Mouse (Mus musculus): ENCODE results near the gene Btbd6. TPM values are rescaled to one million over a fixed set of nuclear protein-coding genes. Genes with fewer than 3 reads are reported as not detected.

Gene Btbd6
- polyA plus RNA-seq, 1 experiment from 2014 or later: 22.4 TPM

GRCm38 (mm10) chr12:112961872-112962271, 14.4 kb upstream of the Btbd6 start:
- Histone ChIP-seq H3K9me3 (no peaks in the 10 kb centered on the region), H3K27ac (no peak overlapping the region), H3K4me3 (no peak overlapping the region), H3K27me3 (ENCODE audit: poor library complexity, severe bottlenecking) (no peaks in the 10 kb centered on the region), H3K36me3 (replicated peaks) (peaks cover 95% of the 10 kb centered on the region), H3K4me1 (peaks cover 9% of the 10 kb centered on the region)
- DNase-seq (ENCODE audit: extremely low spot score, low spot score): no peak
- WGBS: 86% methylated on average over 5 of the region's 5 CpGs

- Histone ChIP-seq H3K27me3 (ENCODE audit: poor library complexity, severe bottlenecking) (no peaks in the 10 kb centered on the region), H3K36me3 (replicated peaks) (peaks cover 100% of the 10 kb centered on the region), H3K4me1 (no peaks in the 10 kb centered on the region), H3K4me3 (no peak overlapping the region), H3K9me3 (no peaks in the 10 kb centered on the region), H3K27ac (no peak overlapping the region)
- WGBS: 91% methylated on average over 13 of the region's 13 CpGs
- no peak for DNase-seq (ENCODE audit: extremely low spot score, low spot score)
Observed at GRCm38 (mm10) chr12:112965783-112966182, 10.5 kb upstream of the Btbd6 start.

DNA sequence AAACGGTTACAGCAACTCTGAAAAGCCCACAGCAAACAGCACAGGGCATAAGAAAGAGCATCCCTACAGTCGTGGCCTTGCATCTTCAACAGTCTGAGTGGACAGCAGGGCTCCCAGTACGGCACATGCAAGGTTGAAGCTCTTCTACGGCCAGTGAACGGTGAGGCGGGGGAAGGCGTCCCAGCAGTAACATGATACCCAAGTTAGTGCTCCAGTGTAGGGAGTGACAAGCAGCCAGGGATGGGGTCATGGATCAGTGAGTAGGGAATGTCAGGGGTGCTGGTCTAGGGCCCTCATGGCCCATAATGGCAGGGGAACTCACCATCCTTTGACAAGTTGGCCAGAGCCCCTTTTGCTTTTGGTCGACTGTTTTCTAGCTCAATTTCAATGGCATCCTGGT, 7.3 kb upstream of the Btbd6 start:
- Histone ChIP-seq H3K9me3 (no peaks in the 10 kb centered on the region), H3K4me1 (no peaks in the 10 kb centered on the region), H3K36me3 (replicated peaks) (peaks cover 100% of the 10 kb centered on the region), H3K27ac (no peak overlapping the region), H3K27me3 (ENCODE audit: poor library complexity, severe bottlenecking) (no peaks in the 10 kb centered on the region), H3K4me3 (no peak overlapping the region)
- no peak for DNase-seq (ENCODE audit: extremely low spot score, low spot score)
- WGBS: 80% methylated on average over 8 of the region's 8 CpGs

DNA sequence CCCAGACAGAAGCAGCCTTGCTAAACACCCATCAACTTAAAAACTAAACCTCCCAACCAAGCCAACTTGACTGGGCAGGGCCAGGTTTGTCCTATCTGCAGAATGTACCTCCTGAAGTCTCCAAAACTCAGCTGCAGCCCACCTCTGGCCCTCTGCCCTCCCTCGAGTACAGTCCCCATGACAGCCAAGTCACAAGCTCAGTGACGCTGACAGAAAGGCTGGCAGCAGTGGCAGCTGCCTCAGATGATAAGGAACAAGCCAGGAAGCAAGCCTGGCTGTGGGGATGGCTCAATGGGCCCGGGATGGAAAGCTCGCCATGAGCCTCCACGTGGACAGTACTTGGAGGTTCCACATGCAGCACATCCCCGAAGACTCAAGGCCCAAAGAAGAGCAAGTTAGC, 6.7 kb upstream of the Btbd6 start:
- DNase-seq (ENCODE audit: extremely low spot score, low spot score): no peak
- Histone ChIP-seq H3K27ac (no peak overlapping the region), H3K27me3 (ENCODE audit: poor library complexity, severe bottlenecking) (no peaks in the 10 kb centered on the region), H3K9me3 (no peaks in the 10 kb centered on the region), H3K4me3 (no peak overlapping the region), H3K36me3 (replicated peaks) (peaks cover 100% of the 10 kb centered on the region), H3K4me1 (no peaks in the 10 kb centered on the region)
- 89% methylated on average over 6 of the region's 6 CpGs for WGBS

DNA sequence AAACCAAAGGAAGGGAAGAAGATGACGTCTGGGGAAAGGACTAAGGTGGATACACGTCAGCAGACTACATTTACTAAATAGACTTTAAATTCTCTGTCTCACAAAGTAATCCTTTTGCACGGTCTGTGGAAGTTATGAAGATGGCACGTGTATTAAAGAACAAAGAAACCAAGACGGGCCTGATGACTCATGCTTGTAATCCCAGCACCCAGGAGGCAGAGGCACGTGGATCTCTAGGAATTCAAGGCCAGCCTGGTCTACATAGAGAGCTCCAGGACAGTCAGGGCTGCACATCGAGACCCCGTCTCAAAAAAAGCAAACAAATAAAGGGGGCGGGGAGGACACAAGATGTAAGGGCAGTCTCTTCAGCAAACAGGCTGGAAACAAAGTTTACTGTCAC, 1.5 kb upstream of the Btbd6 start:
- Histone ChIP-seq H3K27me3 (ENCODE audit: poor library complexity, severe bottlenecking) (no peaks in the 10 kb centered on the region), H3K9me3 (no peaks in the 10 kb centered on the region), H3K27ac (no peak overlapping the region), H3K36me3 (replicated peaks) (peaks cover 80% of the 10 kb centered on the region), H3K4me3 (no peak overlapping the region), H3K4me1 (peaks cover 21% of the 10 kb centered on the region)
- no peak for DNase-seq (ENCODE audit: extremely low spot score, low spot score)
- 91% methylated on average over 9 of the region's 9 CpGs for WGBS

DNA sequence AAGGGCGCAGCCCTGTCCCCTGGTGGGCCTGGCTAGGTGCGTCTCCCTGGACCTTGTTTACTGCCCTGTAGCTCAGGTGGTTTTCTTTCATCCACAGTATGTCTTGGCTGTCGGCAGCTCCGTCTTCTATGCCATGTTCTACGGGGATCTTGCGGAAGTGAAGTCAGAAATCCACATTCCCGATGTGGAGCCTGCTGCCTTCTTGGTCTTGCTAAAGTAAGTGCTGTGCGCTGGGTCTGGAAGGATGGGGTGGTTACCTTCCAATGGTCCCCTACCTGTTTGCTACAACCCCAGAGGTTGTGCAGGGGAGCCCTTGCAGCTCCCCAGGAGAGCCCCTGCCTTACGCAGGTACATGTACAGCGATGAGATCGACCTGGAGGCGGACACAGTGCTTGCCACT, 874 bp downstream of the Btbd6 start:
- DNase-seq (ENCODE audit: extremely low spot score, low spot score): no peak
- no peaks in the 10 kb centered on the region for H3K9me3 ChIP-seq
- H3K27me3 ChIP-seq (ENCODE audit: poor library complexity, severe bottlenecking): no peaks in the 10 kb centered on the region
- peak overlapping the region; percentile 92 for H3K27ac ChIP-seq
- H3K4me1 ChIP-seq: peaks cover 21% of the 10 kb centered on the region
- WGBS: 45% methylated on average over 12 of the region's 12 CpGs
- H3K4me3 ChIP-seq: peak overlapping the region; percentile 75
- peaks cover 80% of the 10 kb centered on the region for H3K36me3 ChIP-seq (replicated peaks)

DNA sequence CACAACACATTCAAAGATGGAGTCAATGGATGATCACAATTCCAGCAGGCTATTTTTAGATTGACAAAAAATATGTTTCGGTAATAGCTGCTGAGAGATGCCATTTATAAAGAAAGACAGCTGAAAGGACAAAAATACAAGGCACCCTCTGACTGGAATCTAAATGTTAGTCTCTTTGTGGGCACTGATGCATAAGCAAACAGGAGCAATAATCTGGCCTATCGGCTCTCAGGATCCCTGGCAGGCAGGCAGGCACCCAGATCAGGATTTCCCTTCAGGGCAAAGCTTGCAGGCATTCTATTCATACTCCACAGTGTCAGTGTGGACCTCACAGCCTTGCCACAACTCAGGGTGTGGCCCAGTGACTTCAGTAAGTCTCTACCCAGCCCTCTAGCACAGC, 5.7 kb downstream of the Btbd6 start:
- no peak overlapping the region for H3K27ac ChIP-seq
- WGBS: 87% methylated on average over 2 of the region's 2 CpGs
- DNase-seq (ENCODE audit: extremely low spot score, low spot score): no peak
- no peaks in the 10 kb centered on the region for H3K9me3 ChIP-seq
- H3K36me3 ChIP-seq (replicated peaks): peaks cover 93% of the 10 kb centered on the region
- H3K4me3 ChIP-seq: no peak overlapping the region
- no peaks in the 10 kb centered on the region for H3K27me3 ChIP-seq (ENCODE audit: poor library complexity, severe bottlenecking)
- H3K4me1 ChIP-seq: peaks cover 7% of the 10 kb centered on the region

DNA sequence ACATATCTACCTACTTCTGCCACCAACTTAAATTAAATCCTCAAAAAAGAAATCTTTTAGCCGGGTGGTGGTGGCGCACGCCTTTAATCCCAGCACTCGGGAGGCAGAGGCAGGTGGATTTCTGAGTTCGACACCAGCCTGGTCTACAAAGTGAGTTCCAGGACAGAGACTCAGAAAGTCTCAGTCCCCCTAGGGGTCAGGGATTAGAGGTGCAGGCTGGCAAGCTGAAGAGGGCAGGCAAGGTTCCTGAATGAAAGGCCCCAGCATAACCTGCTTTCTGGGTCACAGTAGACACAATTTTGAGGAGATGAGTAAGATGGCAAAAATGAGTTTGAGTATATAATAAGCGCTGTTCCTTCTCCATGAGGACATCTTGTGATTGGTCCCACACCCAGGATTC, 9.1 kb downstream of the Btbd6 start:
- Histone ChIP-seq H3K27ac (no peak overlapping the region), H3K4me1 (no peaks in the 10 kb centered on the region), H3K4me3 (no peak overlapping the region), H3K27me3 (ENCODE audit: poor library complexity, severe bottlenecking) (no peaks in the 10 kb centered on the region), H3K9me3 (no peaks in the 10 kb centered on the region), H3K36me3 (replicated peaks) (peaks cover 83% of the 10 kb centered on the region)
- WGBS: 94% methylated on average over 6 of the region's 6 CpGs
- DNase-seq (ENCODE audit: extremely low spot score, low spot score): no peak

- Histone ChIP-seq H3K27ac (no peak overlapping the region), H3K4me3 (no peak overlapping the region), H3K27me3 (ENCODE audit: poor library complexity, severe bottlenecking) (no peaks in the 10 kb centered on the region), H3K9me3 (no peaks in the 10 kb centered on the region), H3K36me3 (replicated peaks) (peaks cover 82% of the 10 kb centered on the region), H3K4me1 (no peaks in the 10 kb centered on the region)
- 72% methylated on average over 6 of the region's 6 CpGs for WGBS
- DNase-seq (ENCODE audit: extremely low spot score, low spot score): no peak
Observed at GRCm38 (mm10) chr12:112987877-112988276, 11.6 kb downstream of the Btbd6 start.

- no peak for DNase-seq (ENCODE audit: extremely low spot score, low spot score)
- Histone ChIP-seq H3K4me1 (no peaks in the 10 kb centered on the region), H3K27ac (no peak overlapping the region), H3K4me3 (no peak overlapping the region), H3K27me3 (ENCODE audit: poor library complexity, severe bottlenecking) (no peaks in the 10 kb centered on the region), H3K9me3 (no peaks in the 10 kb centered on the region), H3K36me3 (replicated peaks) (peaks cover 77% of the 10 kb centered on the region)
- WGBS: 89% methylated on average over 5 of the region's 5 CpGs
Observed at GRCm38 (mm10) chr12:112990706-112991405, 14.6 kb downstream of the Btbd6 start.

DNA sequence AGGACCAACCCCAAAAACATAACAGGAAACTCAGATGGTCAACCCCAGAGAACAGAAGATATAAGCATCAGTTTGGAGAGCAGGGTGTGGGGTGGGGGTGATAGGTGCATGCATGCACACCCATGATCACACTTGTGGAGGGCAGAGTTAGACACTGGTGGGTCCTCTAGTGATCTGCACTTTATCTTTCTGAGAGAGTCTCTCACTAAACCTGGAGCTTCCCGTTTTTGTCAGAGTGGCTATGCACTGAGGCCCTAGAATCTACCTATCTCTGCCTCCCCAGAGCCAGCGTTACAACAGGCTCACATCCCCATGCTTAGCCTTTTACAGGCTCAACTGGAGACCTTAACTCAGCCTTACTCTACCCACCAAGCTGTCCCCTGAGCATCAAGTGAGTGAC, 15.2 kb downstream of the Btbd6 start:
- DNase-seq (ENCODE audit: extremely low spot score, low spot score): no peak
- no peak overlapping the region for H3K27ac ChIP-seq
- WGBS: 89% methylated on average over 2 of the region's 2 CpGs
- peaks cover 77% of the 10 kb centered on the region for H3K36me3 ChIP-seq (replicated peaks)
- H3K27me3 ChIP-seq (ENCODE audit: poor library complexity, severe bottlenecking): no peaks in the 10 kb centered on the region
- no peak overlapping the region for H3K4me3 ChIP-seq
- no peaks in the 10 kb centered on the region for H3K9me3 ChIP-seq
- H3K4me1 ChIP-seq: no peaks in the 10 kb centered on the region

GRCm38 (mm10) chr12:112994153-112994552, 17.9 kb downstream of the Btbd6 start:
- WGBS: 85% methylated on average over 4 of the region's 4 CpGs
- peaks cover 18% of the 10 kb centered on the region for H3K4me1 ChIP-seq
- no peak for DNase-seq (ENCODE audit: extremely low spot score, low spot score)
- H3K4me3 ChIP-seq: no peak overlapping the region
- no peaks in the 10 kb centered on the region for H3K27me3 ChIP-seq (ENCODE audit: poor library complexity, severe bottlenecking)
- no peaks in the 10 kb centered on the region for H3K9me3 ChIP-seq
- H3K36me3 ChIP-seq (replicated peaks): peaks cover 72% of the 10 kb centered on the region
- H3K27ac ChIP-seq: no peak overlapping the region

- peak overlapping the region; percentile 97 for H3K27ac ChIP-seq
- no peaks in the 10 kb centered on the region for H3K9me3 ChIP-seq
- no peak for DNase-seq (ENCODE audit: extremely low spot score, low spot score)
- H3K4me3 ChIP-seq: peak overlapping the region; percentile 91
- H3K27me3 ChIP-seq (ENCODE audit: poor library complexity, severe bottlenecking): no peaks in the 10 kb centered on the region
- WGBS: 2% methylated on average over 56 of the region's 56 CpGs
- H3K36me3 ChIP-seq (replicated peaks): peaks cover 31% of the 10 kb centered on the region
- peaks cover 34% of the 10 kb centered on the region for H3K4me1 ChIP-seq
Observed at GRCm38 (mm10) chr12:112999569-113000293, 23.4 kb downstream of the Btbd6 start.

All from forebrain, embryonic 10.5 days (tissue).